23 mouse cellular contexts compared by ENCODE assay signal in genomic region chr10:45859909-45860308, GRCm38 (mm10).
DNase-seq lines count a peak whose midpoint lies in the region; ATAC-seq and TF ChIP-seq lines count a peak whose summit lies in the region.
"Had no signal": no experiment of that assay in that cellular context is flagged by ENCODE, and none has a peak within 500 bp of the region (broad histone marks: within the 10 kb centered on the region; RNA-seq: fewer than 3 reads in every experiment).

No protein-coding gene starts in this region.

- no peak overlapping the region for H3K9ac ChIP-seq in midbrain, embryonic 14.5 days (replicated peaks; ENCODE audit: low read length)
- H3K9ac ChIP-seq in midbrain, postnatal 0 days (replicated peaks; ENCODE audit: low read length, poor library complexity, severe bottlenecking) = no peak overlapping the region
- H3K9ac ChIP-seq in embryonic facial prominence, embryonic 11.5 days (replicated peaks; ENCODE audit: low read length) = no peak overlapping the region
- no peak overlapping the region for H3K9ac ChIP-seq in limb, embryonic 11.5 days (ENCODE audit: low read length)
- H3K9ac ChIP-seq: forebrain, embryonic 12.5 days; forebrain, embryonic 15.5 days; heart, embryonic 13.5 days; hindbrain, embryonic 14.5 days had no signal

- no peaks in the 10 kb centered on the region for H3K4me1 ChIP-seq in midbrain, embryonic 14.5 days (ENCODE audit: control insufficient read depth, insufficient read depth, low read length)
- no peaks in the 10 kb centered on the region for H3K4me1 ChIP-seq in midbrain, postnatal 0 days (ENCODE audit: insufficient read depth, low read length)
- no peaks in the 10 kb centered on the region; the same call in 1 of the 2 replicates for H3K4me1 ChIP-seq in embryonic facial prominence, embryonic 11.5 days (ENCODE audit: control insufficient read depth, insufficient read depth, low read length)
- peaks cover 4% of the 10 kb centered on the region; the same call in 1 of the 2 replicates for H3K4me1 ChIP-seq in limb, embryonic 11.5 days (ENCODE audit: control insufficient read depth, insufficient read depth, low read length)
- H3K4me1 ChIP-seq: forebrain, embryonic 15.5 days; heart, embryonic 10.5 days; heart, embryonic 13.5 days had no signal

- H3K4me3 ChIP-seq in midbrain, embryonic 14.5 days (replicated peaks; ENCODE audit: low read depth, low read length) = no peak overlapping the region
- no peak overlapping the region for H3K4me3 ChIP-seq in midbrain, postnatal 0 days (ENCODE audit: low read depth, low read length)
- no peak overlapping the region for H3K4me3 ChIP-seq in embryonic facial prominence, embryonic 11.5 days (ENCODE audit: low read depth, low read length)
- H3K4me3 ChIP-seq in limb, embryonic 11.5 days (ENCODE audit: low read depth, low read length) = no peak overlapping the region
- H3K4me3 ChIP-seq: forebrain, embryonic 12.5 days; forebrain, embryonic 15.5 days; heart, embryonic 10.5 days; heart, embryonic 13.5 days had no signal

- DNase-seq in midbrain, embryonic 14.5 days = no peak
- DNase-seq in midbrain, postnatal 0 days (ENCODE audit: low spot score) = no peak
- no peak for DNase-seq in embryonic facial prominence, embryonic 11.5 days (ENCODE audit: low spot score)
- peak; percentile 52 for DNase-seq in limb, embryonic 11.5 days (ENCODE audit: low spot score)
- DNase-seq in ovary, postnatal 10 days (ENCODE audit: low spot score) = no peak
- no peak for DNase-seq in thymus, postnatal 0 days (ENCODE audit: low spot score)
- DNase-seq: adrenal gland, adult 2 months; adrenal gland, postnatal 14 days; cerebellum, adult 11 months; cerebellum, adult 2 months; cerebellum, adult 9-11 months; cerebellum, postnatal 25 days; gastrocnemius, postnatal 25 days; heart, adult 18-20 months; heart, postnatal 14 days; heart, postnatal 4 days had no signal

- H3K27me3 ChIP-seq in midbrain, embryonic 14.5 days (ENCODE audit: control insufficient read depth, insufficient read depth, low read length) = no peaks in the 10 kb centered on the region
- H3K27me3 ChIP-seq in midbrain, postnatal 0 days (ENCODE audit: insufficient read depth, low read length) = no peaks in the 10 kb centered on the region
- H3K27me3 ChIP-seq in embryonic facial prominence, embryonic 11.5 days (ENCODE audit: control insufficient read depth, insufficient read depth, low read length) = no peaks in the 10 kb centered on the region
- no peaks in the 10 kb centered on the region for H3K27me3 ChIP-seq in limb, embryonic 11.5 days (ENCODE audit: control insufficient read depth, insufficient read depth, low read length)
- H3K27me3 ChIP-seq: forebrain, embryonic 12.5 days; forebrain, embryonic 15.5 days; heart, embryonic 13.5 days had no signal

- WGBS in midbrain, embryonic 14.5 days = 54% methylated on average over 4 of the region's 4 CpGs
- WGBS in midbrain, postnatal 0 days = 51% methylated on average over 4 of the region's 4 CpGs
- 58% methylated on average over 4 of the region's 4 CpGs for WGBS in embryonic facial prominence, embryonic 11.5 days
- 39% methylated on average over 4 of the region's 4 CpGs for WGBS in limb, embryonic 11.5 days

- no peaks in the 10 kb centered on the region for H3K36me3 ChIP-seq in midbrain, embryonic 14.5 days (ENCODE audit: control insufficient read depth, insufficient read depth, low read length)
- no peaks in the 10 kb centered on the region for H3K36me3 ChIP-seq in midbrain, postnatal 0 days (ENCODE audit: insufficient read depth, low read length)
- no peaks in the 10 kb centered on the region for H3K36me3 ChIP-seq in embryonic facial prominence, embryonic 11.5 days (replicated peaks; ENCODE audit: control insufficient read depth, insufficient read depth, low read depth, low read length)
- H3K36me3 ChIP-seq in limb, embryonic 11.5 days (ENCODE audit: control insufficient read depth, insufficient read depth, low read length) = no peaks in the 10 kb centered on the region
- H3K36me3 ChIP-seq: forebrain, embryonic 12.5 days; forebrain, embryonic 15.5 days; heart, embryonic 10.5 days; heart, embryonic 13.5 days had no signal

- H3K27ac ChIP-seq in midbrain, embryonic 14.5 days (replicated peaks; ENCODE audit: low read depth, low read length) = 0 out of 2 replicates have a peak overlapping the region, but pooled peaks have one; percentile 32
- no peak overlapping the region for H3K27ac ChIP-seq in midbrain, postnatal 0 days (ENCODE audit: low read depth, low read length)
- H3K27ac ChIP-seq in embryonic facial prominence, embryonic 11.5 days (replicated peaks; ENCODE audit: low read depth, low read length) = peak overlapping the region; percentile 41; the same call in 1 of the 2 replicates
- H3K27ac ChIP-seq in limb, embryonic 11.5 days (replicated peaks; ENCODE audit: low read depth, low read length) = peak overlapping the region; percentile 66; the same call in 1 of the 2 replicates
- H3K27ac ChIP-seq: forebrain, embryonic 12.5 days; forebrain, embryonic 15.5 days; heart, embryonic 10.5 days; heart, embryonic 13.5 days; hindbrain, postnatal 0 days had no signal

- no peak for TF ChIP-seq CTCF in midbrain, postnatal 0 days (IDR thresholded peaks at IDR 0.05)

- ATAC-seq in midbrain, embryonic 14.5 days (ENCODE audit: low FRiP score, low TSS enrichment) = no peak
- no peak for ATAC-seq in midbrain, postnatal 0 days (ENCODE audit: low FRiP score)
- ATAC-seq in embryonic facial prominence, embryonic 11.5 days (replicated peaks; ENCODE audit: insufficient number of reproducible peaks, low FRiP score, low TSS enrichment, low read depth) = no peak
- no peak for ATAC-seq in limb, embryonic 11.5 days (ENCODE audit: insufficient number of reproducible peaks, low FRiP score, low TSS enrichment, low read depth)
- ATAC-seq: CD4-positive, CD25-positive, alpha-beta regulatory T cell, adult 4 months; forebrain, embryonic 15.5 days; hindbrain, postnatal 0 days had no signal

- no peak overlapping the region for H3K4me2 ChIP-seq in midbrain, embryonic 14.5 days (ENCODE audit: low read length)
- H3K4me2 ChIP-seq in midbrain, postnatal 0 days (ENCODE audit: low read depth, low read length, poor library complexity, severe bottlenecking) = no peak overlapping the region
- no peak overlapping the region for H3K4me2 ChIP-seq in embryonic facial prominence, embryonic 11.5 days (ENCODE audit: low read depth, low read length)
- no peak overlapping the region for H3K4me2 ChIP-seq in limb, embryonic 11.5 days (ENCODE audit: low read depth, severe bottlenecking)
- H3K4me2 ChIP-seq: forebrain, embryonic 12.5 days; forebrain, embryonic 15.5 days; heart, embryonic 13.5 days; hindbrain, embryonic 14.5 days had no signal

- no peaks in the 10 kb centered on the region for H3K9me3 ChIP-seq in midbrain, embryonic 14.5 days (ENCODE audit: control insufficient read depth, low read length)
- H3K9me3 ChIP-seq in midbrain, postnatal 0 days (ENCODE audit: low read length) = no peaks in the 10 kb centered on the region
- no peaks in the 10 kb centered on the region for H3K9me3 ChIP-seq in embryonic facial prominence, embryonic 11.5 days (replicated peaks; ENCODE audit: control insufficient read depth, low read length)
- no peaks in the 10 kb centered on the region for H3K9me3 ChIP-seq in limb, embryonic 11.5 days (ENCODE audit: control insufficient read depth, low read length)
- H3K9me3 ChIP-seq: forebrain, embryonic 12.5 days; forebrain, embryonic 15.5 days; heart, embryonic 10.5 days; heart, embryonic 13.5 days had no signal
